Mouse (Mus musculus) limb, embryonic 10.5 days (tissue): ENCODE data around the gene Mmp25. TPM values are rescaled to one million over a fixed set of nuclear protein-coding genes. Genes with fewer than 3 reads are reported as not detected.

ENCODE experiments used
- DNase-seq: peaks from one replicate; pipeline ENCODE4 v3.0.0-alpha.2; 2017; ENCODE audit warnings: low spot score
- H3K27ac ChIP-seq: fragments of 300-500 bp; sonication (generic); 2 replicates; pipeline ENCODE4 v1.5.1; 2016; ENCODE audit warnings: mild to moderate bottlenecking
- H3K27me3 ChIP-seq: fragments of 300-500 bp; sonication (generic); 2 replicates; pipeline ENCODE4 v1.6.1; 2016; ENCODE audit warnings: low read depth, mild to moderate bottlenecking; ENCODE audit not compliant: poor library complexity, severe bottlenecking
- H3K36me3 ChIP-seq: fragments of 300-500 bp; sonication (generic); 2 replicates; pipeline ENCODE4 v1.6.1; 2016; ENCODE audit warnings: mild to moderate bottlenecking, moderate library complexity
- H3K4me1 ChIP-seq: fragments of 300-500 bp; sonication (generic); 2 replicates; pipeline ENCODE4 v1.6.1; 2016
- H3K4me3 ChIP-seq: fragments of 300-500 bp; sonication (generic); 2 replicates; pipeline ENCODE4 v1.5.1; 2016; ENCODE audit warnings: mild to moderate bottlenecking, moderate library complexity
- H3K9me3 ChIP-seq: fragments of 300-500 bp; sonication (generic); replicated peaks from 2 replicates; pipeline ENCODE4 v1.6.1; 2016; ENCODE audit warnings: mild to moderate bottlenecking
- WGBS: fragments of 180-500 bp; shearing (Covaris S2); methylation state at CpG from one replicate; pipeline ENCODE4 v1.1.7; 2016; 5-methylcytosine and 5-hydroxymethylcytosine counted together
- polyA plus RNA-seq: library from polyadenylated mRNA; unstranded; fragments of >200 nt; fragmentation: Nextera tagmentation; extraction: Ambion mirVana; gene quantifications from 2 replicates; pipeline ENCODE4 v1.2.1, GENCODE M21; 2016

The Mmp25 gene
- polyA plus RNA-seq, 1 experiment from 2014 or later: 1.1 TPM

DNA sequence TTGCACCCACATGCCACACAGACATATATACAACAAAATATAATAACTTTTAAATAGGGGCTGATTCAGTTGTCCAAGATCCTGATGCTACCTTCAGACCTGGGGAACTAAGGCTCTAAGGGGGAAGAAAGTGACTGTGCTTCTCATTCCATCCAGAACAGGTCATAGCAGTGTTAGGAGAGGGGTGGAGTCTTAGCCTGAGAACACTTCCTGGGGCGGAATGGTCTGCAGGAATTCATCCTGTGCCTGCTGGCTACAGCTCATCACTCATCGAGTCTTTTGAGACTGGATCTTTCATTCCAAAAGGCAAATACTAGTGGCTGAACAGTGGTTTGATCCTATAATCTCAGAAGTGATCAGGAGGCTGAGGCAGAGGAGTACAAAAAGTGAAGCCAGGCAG is 57.8 kb downstream of the Mmp25 start:
- H3K4me1 ChIP-seq: peaks cover 27% of the 10 kb centered on the region
- no peaks in the 10 kb centered on the region for H3K27me3 ChIP-seq
- H3K9me3 ChIP-seq: no peaks in the 10 kb centered on the region
- no peak for DNase-seq
- 78% methylated on average over 2 of the region's 2 CpGs for WGBS
- H3K4me3 ChIP-seq: no peak overlapping the region
- H3K36me3 ChIP-seq: peaks cover 15% of the 10 kb centered on the region
- H3K27ac ChIP-seq: no peak overlapping the region

GRCm38 (mm10) chr17:23585721-23586491 is 59.2 kb downstream of the Mmp25 start:
- peak overlapping the region; percentile 85 for H3K27ac ChIP-seq

GRCm38 (mm10) chr17:23584786-23585185 is 60.3 kb downstream of the Mmp25 start:
- peak overlapping the region; percentile 77 for H3K4me3 ChIP-seq
- no peak overlapping the region for H3K27ac ChIP-seq
- 89% methylated on average over 8 of the region's 8 CpGs for WGBS
- no peaks in the 10 kb centered on the region for H3K9me3 ChIP-seq
- peaks cover 37% of the 10 kb centered on the region for H3K36me3 ChIP-seq
- DNase-seq: no peak
- peaks cover 25% of the 10 kb centered on the region for H3K4me1 ChIP-seq
- H3K27me3 ChIP-seq: no peaks in the 10 kb centered on the region

More at GRCm38 (mm10) chr17:23585721-23586491, 59.2 kb downstream of the Mmp25 start:
- Histone ChIP-seq H3K36me3 (peaks cover 26% of the 10 kb centered on the region), H3K27me3 (no peaks in the 10 kb centered on the region), H3K9me3 (no peaks in the 10 kb centered on the region), H3K4me3 (peak overlapping the region; percentile 77), H3K4me1 (peaks cover 25% of the 10 kb centered on the region)
- under 1% methylated on average over 22 of the region's 22 CpGs for WGBS
- peak; percentile 78 for DNase-seq

Other genes with a start within 250 kb of the Mmp25 start
- not detected in 2 replicates for gene Vmn2r117, start 165.6 kb downstream of the Mmp25 start, polyA plus RNA-seq
- 31.3 and 31.9 TPM in 2 replicates for gene Zfp213, start 81.0 kb downstream of the Mmp25 start, polyA plus RNA-seq
- gene Zfp13, start 45.8 kb downstream of the Mmp25 start, polyA plus RNA-seq: 22.0 and 25.4 TPM in 2 replicates
- gene Zscan10, start 44.4 kb downstream of the Mmp25 start, polyA plus RNA-seq: 0.35 and 0.38 TPM in 2 replicates
- gene Bicdl2, start 15.2 kb upstream of the Mmp25 start, polyA plus RNA-seq: 1.4 and 2.0 TPM in 2 replicates
- gene Hcfc1r1, start 28.3 kb upstream of the Mmp25 start, polyA plus RNA-seq: 29.0 and 30.5 TPM in 2 replicates
- gene Thoc6, start 28.6 kb upstream of the Mmp25 start, polyA plus RNA-seq: 70.4 and 71.1 TPM in 2 replicates
- gene Tnfrsf12a, start 32.2 kb upstream of the Mmp25 start, polyA plus RNA-seq: 5.2 and 5.6 TPM in 2 replicates
- gene Cldn6, start 34.0 kb upstream of the Mmp25 start, polyA plus RNA-seq: 32.7 and 42.1 TPM in 2 replicates
- 1.9 and 4.6 TPM in 2 replicates for gene Cldn9, start 38.7 kb upstream of the Mmp25 start, polyA plus RNA-seq
- 0.13 and 0.36 TPM in 2 replicates for gene 1520401A03Rik, start 77.5 kb upstream of the Mmp25 start, polyA plus RNA-seq
- gene Pkmyt1, start 81.1 kb upstream of the Mmp25 start, polyA plus RNA-seq: 66.8 and 67.6 TPM in 2 replicates
- gene Paqr4, start 95.6 kb upstream of the Mmp25 start, polyA plus RNA-seq: 5.9 and 9.0 TPM in 2 replicates
- 13.8 and 19.5 TPM in 2 replicates for gene Kremen2, start 100.6 kb upstream of the Mmp25 start, polyA plus RNA-seq
- 177 and 183 TPM in 2 replicates for gene Flywch1, start 126.3 kb upstream of the Mmp25 start, polyA plus RNA-seq
- 37.5 and 54.1 TPM in 2 replicates for gene Flywch2, start 140.8 kb upstream of the Mmp25 start, polyA plus RNA-seq
- 562 and 563 TPM in 2 replicates for gene Srrm2, start 145.3 kb upstream of the Mmp25 start, polyA plus RNA-seq
- 1,047 and 1,081 TPM in 2 replicates for gene Elob, start 183.9 kb upstream of the Mmp25 start, polyA plus RNA-seq
- not detected in 2 replicates for gene Prss33, start 190.8 kb upstream of the Mmp25 start, polyA plus RNA-seq
- not detected in 2 replicates for gene Prss32, start 198.6 kb upstream of the Mmp25 start, polyA plus RNA-seq
- 3.3 and 3.9 TPM in 2 replicates for gene Prss41, start 198.9 kb upstream of the Mmp25 start, polyA plus RNA-seq
- gene Prss21, start 222.8 kb upstream of the Mmp25 start, polyA plus RNA-seq: not detected in 2 replicates
- not detected in 2 replicates for gene Dcpp1, start 235.6 kb upstream of the Mmp25 start, polyA plus RNA-seq
- not detected in 2 replicates for gene Dcpp2, start 235.6 kb upstream of the Mmp25 start, polyA plus RNA-seq